Mouse (Mus musculus) liver, postnatal 0 days (tissue): ENCODE measurements around the gene Tmem167b.

ENCODE experiments used
- CTCF ChIP-seq: sonication (generic); IDR thresholded peaks from 2 replicates; pipeline ENCODE4 v1.5.1; 2016; ENCODE audit warnings: antibody characterized with exemption, low read depth
- EP300 ChIP-seq: IDR thresholded peaks from 2 replicates; pipeline ENCODE4 v1.6.1; 2016; ENCODE audit warnings: antibody characterized with exemption, low read depth, mild to moderate bottlenecking

- TF ChIP-seq CTCF (no peak), EP300 (no peak)
Observed at GRCm38 (mm10) chr3:108572309-108573010, 10.2 kb upstream of the Tmem167b start.
